Mouse (Mus musculus) stomach, postnatal 0 days (tissue): ENCODE measurements at regions not wholly inside any gene's neighbourhood (a gene's known extent, or its start where the extent isn't known, plus 50 kb on each side); places are given as distances from the start of the nearest gene placed in this dataset.
A peak's percentile ranks its signal among the peaks of the same experiment; 100 is the strongest.

Experiments
- ATAC-seq: fragments of 200-750 bp; cut with Nextera tagmentation; 2 replicates; pipeline ENCODE4 v1.8.0; 2017; ENCODE audit not compliant: low FRiP score, low TSS enrichment
- DNase-seq: peaks from one replicate; pipeline ENCODE4 v3.0.0-alpha.2; 2016; ENCODE audit warnings: low spot score
- H3K27ac ChIP-seq: fragments of 300-500 bp; sonication (generic); replicated peaks from 2 replicates; pipeline ENCODE4 v1.5.1; 2014; ENCODE audit warnings: mild to moderate bottlenecking, control low read depth
- H3K27me3 ChIP-seq: fragments of 300-500 bp; sonication (generic); 2 replicates; pipeline ENCODE4 v1.6.1; 2014; ENCODE audit warnings: low read length; ENCODE audit not compliant: control insufficient read depth, insufficient read depth
- H3K36me3 ChIP-seq: fragments of 300-500 bp; sonication (generic); 2 replicates; pipeline ENCODE4 v1.6.1; 2014; ENCODE audit warnings: low read length, mixed read lengths; ENCODE audit not compliant: control insufficient read depth, insufficient read depth
- H3K4me1 ChIP-seq: fragments of 300-500 bp; sonication (generic); replicated peaks from 2 replicates; pipeline ENCODE4 v1.6.1; 2014; ENCODE audit warnings: antibody characterized with exemption; ENCODE audit not compliant: control insufficient read depth, insufficient read depth
- H3K4me2 ChIP-seq: fragments of 300-500 bp; sonication (generic); replicated peaks from 2 replicates; pipeline ENCODE4 v1.6.1; 2014; ENCODE audit warnings: low read depth, mild to moderate bottlenecking, control low read depth, moderate library complexity
- H3K4me3 ChIP-seq: fragments of 300-500 bp; sonication (generic); 2 replicates; pipeline ENCODE4 v1.5.1; 2014; ENCODE audit warnings: low read depth, low read length, control low read depth
- H3K9ac ChIP-seq: fragments of 300-500 bp; sonication (generic); 2 replicates; pipeline ENCODE4 v1.6.1; 2014; ENCODE audit warnings: mild to moderate bottlenecking, low read length, control low read depth, mixed read lengths
- H3K9me3 ChIP-seq: fragments of 300-500 bp; sonication (generic); 2 replicates; pipeline ENCODE4 v1.6.1; 2016; ENCODE audit warnings: low read length; ENCODE audit not compliant: control insufficient read depth
- CTCF ChIP-seq: IDR thresholded peaks from 2 replicates; pipeline ENCODE4 v1.5.1; 2016; ENCODE audit warnings: antibody characterized with exemption, low read depth, mild to moderate bottlenecking, moderate library complexity
- EP300 ChIP-seq: optimal IDR thresholded peaks from 2 replicates; pipeline ENCODE3; 2016; ENCODE audit warnings: antibody characterized with exemption
- WGBS: fragments of 180-500 bp; shearing (Covaris S2); extraction: QIAGEN DNeasy Blood & Tissue Kit; methylation state at CpG from one replicate; pipeline ENCODE4 v1.1.7; 2014; 5-methylcytosine and 5-hydroxymethylcytosine counted together

GRCm38 (mm10) chr2:128278608-128279081, 152.8 kb downstream of the Bcl2l11 start:
- H3K9ac ChIP-seq, result no peak overlapping the region
- no peaks in the 10 kb centered on the region for H3K9me3 ChIP-seq
- H3K27ac ChIP-seq, result no peak overlapping the region
- H3K36me3 ChIP-seq, result no peaks in the 10 kb centered on the region
- H3K4me1 ChIP-seq, result no peaks in the 10 kb centered on the region
- TF ChIP-seq CTCF (no peak), EP300 (no peak)
- no peaks in the 10 kb centered on the region for H3K27me3 ChIP-seq
- DNase-seq, result peak; percentile 74
- ATAC-seq, result no peak
- no peak overlapping the region for H3K4me2 ChIP-seq
- WGBS, result 28% methylated on average over 12 of the region's 12 CpGs
- H3K4me3 ChIP-seq, result no peak overlapping the region

DNA sequence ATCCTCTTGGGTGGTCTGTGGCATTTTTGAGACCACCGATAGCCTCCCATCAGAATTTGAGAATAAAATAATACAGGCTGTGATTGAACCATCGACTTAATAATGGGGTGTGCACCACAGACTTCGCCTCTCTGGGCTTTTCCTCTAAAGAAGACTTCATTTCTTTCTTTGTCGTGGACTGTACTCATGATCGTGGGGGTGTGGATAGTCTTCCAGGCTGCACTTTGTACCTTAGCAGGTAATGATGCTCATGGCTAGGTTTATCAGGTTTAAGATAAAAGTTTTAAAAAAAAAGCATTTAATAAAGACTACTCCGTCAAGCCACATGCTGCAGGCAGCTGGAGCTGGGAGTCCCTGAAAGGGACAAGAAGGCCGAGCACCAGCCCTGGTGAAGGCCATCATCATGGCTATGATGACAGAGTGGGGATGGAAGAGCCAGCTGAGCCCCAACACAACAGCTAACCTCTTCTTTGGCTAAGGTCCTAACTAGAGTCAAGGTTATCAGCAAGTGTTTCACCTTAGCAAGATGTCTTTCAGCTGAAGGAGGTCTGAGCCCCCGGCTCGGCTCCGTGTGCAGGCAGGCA, 153.4 kb downstream of the Bcl2l11 start:
- Histone ChIP-seq H3K4me2 (no peak overlapping the region), H3K4me1 (no peaks in the 10 kb centered on the region), H3K36me3 (no peaks in the 10 kb centered on the region), H3K27ac (no peak overlapping the region), H3K9me3 (no peaks in the 10 kb centered on the region), H3K4me3 (no peak overlapping the region), H3K9ac (no peak overlapping the region), H3K27me3 (no peaks in the 10 kb centered on the region)
- ATAC-seq, result no peak
- no peak for TF ChIP-seq EP300
- no peak for TF ChIP-seq CTCF
- WGBS, result 71% methylated on average over 10 of the region's 10 CpGs
- no peak for DNase-seq

DNA sequence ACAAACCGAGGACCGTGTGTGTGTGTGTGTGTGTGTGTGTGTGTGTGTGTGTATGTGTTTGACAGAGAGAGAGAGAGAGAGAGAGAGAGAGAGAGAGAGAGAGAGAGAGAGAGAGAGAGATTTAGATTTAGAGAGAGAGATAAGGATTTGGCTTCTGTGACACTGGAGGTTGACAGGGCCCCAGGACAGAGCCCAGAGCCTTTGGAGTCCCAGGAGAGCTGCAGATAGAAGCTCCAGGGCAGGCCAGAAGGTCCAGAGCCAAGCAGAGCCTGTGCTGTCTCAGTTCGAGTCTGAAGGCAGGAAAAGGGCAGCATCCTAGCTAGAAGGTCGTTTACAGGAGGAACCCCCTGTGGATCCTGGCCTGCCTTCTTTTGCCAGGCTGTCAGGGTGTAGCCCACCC, 156.8 kb downstream of the Bcl2l11 start:
- no peak for DNase-seq
- H3K36me3 ChIP-seq, result no peaks in the 10 kb centered on the region

GRCm38 (mm10) chr2:128284822-128285421, 159.1 kb downstream of the Bcl2l11 start:
- no peak overlapping the region for H3K4me3 ChIP-seq
- WGBS, result 39% methylated on average over 7 of the region's 7 CpGs
- H3K27me3 ChIP-seq, result no peaks in the 10 kb centered on the region
- TF ChIP-seq CTCF (no peak), EP300 (no peak)
- no peak overlapping the region for H3K4me2 ChIP-seq
- no peaks in the 10 kb centered on the region; the same call in 1 of the 2 replicates for H3K4me1 ChIP-seq
- H3K27ac ChIP-seq, result no peak overlapping the region
- DNase-seq (peak; percentile 73), ATAC-seq (peak; percentile 78)
- no peaks in the 10 kb centered on the region for H3K9me3 ChIP-seq
- no peaks in the 10 kb centered on the region for H3K36me3 ChIP-seq
- H3K9ac ChIP-seq, result no peak overlapping the region

More for the DNA sequence above, 156.8 kb downstream of the Bcl2l11 start:
- no peak overlapping the region for H3K27ac ChIP-seq
- no peak for ATAC-seq
- no peak overlapping the region for H3K9ac ChIP-seq
- 32% methylated on average over 4 of the region's 4 CpGs for WGBS
- TF ChIP-seq CTCF (no peak), EP300 (no peak)
- no peak overlapping the region for H3K4me3 ChIP-seq
- no peaks in the 10 kb centered on the region for H3K9me3 ChIP-seq
- no peaks in the 10 kb centered on the region for H3K27me3 ChIP-seq
- H3K4me1 ChIP-seq, result no peaks in the 10 kb centered on the region; the same call in 1 of the 2 replicates
- H3K4me2 ChIP-seq, result no peak overlapping the region

DNA sequence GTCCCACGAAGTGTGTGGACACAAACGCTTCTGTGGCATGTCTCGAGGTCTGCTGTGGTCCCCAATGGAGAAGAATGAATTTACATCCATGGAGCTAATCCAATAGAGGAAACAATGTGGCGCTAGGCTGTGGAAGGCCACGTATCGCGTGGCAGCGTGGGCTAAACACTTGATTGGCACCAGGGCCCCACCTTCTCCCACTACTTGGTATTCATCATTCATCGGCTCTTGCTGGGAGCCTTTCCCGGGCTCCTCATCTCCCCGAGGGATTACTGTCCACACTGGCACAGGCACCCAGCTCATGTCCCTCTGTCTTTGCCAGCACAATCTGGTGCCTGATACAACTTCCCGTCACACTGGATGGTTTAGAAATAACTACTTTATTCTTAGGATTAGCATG, 159.6 kb downstream of the Bcl2l11 start:
- Histone ChIP-seq H3K4me3 (no peak overlapping the region), H3K9me3 (no peaks in the 10 kb centered on the region), H3K27ac (no peak overlapping the region), H3K36me3 (no peaks in the 10 kb centered on the region), H3K9ac (no peak overlapping the region), H3K4me1 (no peaks in the 10 kb centered on the region; the same call in 1 of the 2 replicates), H3K27me3 (no peaks in the 10 kb centered on the region), H3K4me2 (no peak overlapping the region)
- no peak for ATAC-seq
- WGBS, result 89% methylated on average over 12 of the region's 12 CpGs
- no peak for DNase-seq
- TF ChIP-seq EP300 (no peak), CTCF (no peak)

DNA sequence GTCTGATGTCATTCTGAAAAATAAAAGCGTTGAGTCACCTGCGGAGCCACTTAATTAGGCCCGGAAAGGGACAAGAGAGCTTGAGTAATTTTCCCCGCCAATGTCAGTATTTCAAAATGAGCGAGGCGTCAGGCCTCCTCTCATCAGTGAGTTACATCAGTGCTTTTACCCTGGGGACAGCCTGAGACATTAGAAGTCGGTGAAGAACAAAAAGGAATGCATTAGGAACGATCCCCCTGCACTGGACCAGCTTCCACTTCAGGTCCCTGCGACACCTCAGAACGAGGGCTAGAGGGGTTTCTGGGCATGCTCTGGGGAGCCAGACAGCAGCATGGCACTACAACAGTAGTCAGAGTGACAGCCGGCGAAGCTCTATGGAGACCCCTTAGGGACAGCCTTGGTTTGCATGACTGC, 162.3 kb downstream of the Bcl2l11 start:
- no peak for TF ChIP-seq EP300
- no peak for TF ChIP-seq CTCF

More for the DNA sequence above, 162.3 kb downstream of the Bcl2l11 start:
- ATAC-seq (no peak), DNase-seq (no peak)
- WGBS, result 56% methylated on average over 12 of the region's 12 CpGs
- Histone ChIP-seq H3K9me3 (no peaks in the 10 kb centered on the region), H3K4me3 (no peak overlapping the region), H3K4me1 (no peaks in the 10 kb centered on the region; the same call in 1 of the 2 replicates), H3K27me3 (no peaks in the 10 kb centered on the region), H3K27ac (no peak overlapping the region), H3K4me2 (no peak overlapping the region), H3K36me3 (no peaks in the 10 kb centered on the region), H3K9ac (no peak overlapping the region)
